Mouse (Mus musculus): Measurements from ENCODE around the gene Magi2. TPM values are rescaled to one million over a fixed set of nuclear protein-coding genes. Genes with fewer than 3 reads are reported as not detected.

Gene Magi2
- polyA plus RNA-seq, 1 experiment from 2014 or later = 9.3 TPM

GRCm38 (mm10) chr5:19908706-19909060 lies 681.8 kb downstream of the Magi2 start:
- H3K9ac ChIP-seq (ENCODE audit: low read depth, low read length) = no peak overlapping the region
- 2% methylated on average over 5 of the region's 5 CpGs for WGBS
- H3K4me3 ChIP-seq (ENCODE audit: low read length) = peak overlapping the region; percentile 34
- H3K27ac ChIP-seq (ENCODE audit: low read depth, low read length) = no peak overlapping the region
- ATAC-seq (ENCODE audit: low FRiP score, low TSS enrichment) = no peak
- no peaks in the 10 kb centered on the region for H3K9me3 ChIP-seq (ENCODE audit: control insufficient read depth, low read length)
- H3K27me3 ChIP-seq (ENCODE audit: control insufficient read depth, insufficient read depth, low read length) = peaks cover 10% of the 10 kb centered on the region; the same call in 1 of the 2 replicates
- H3K4me1 ChIP-seq (ENCODE audit: control insufficient read depth, insufficient read depth, low read length) = no peaks in the 10 kb centered on the region; the same call in 1 of the 2 replicates
- H3K36me3 ChIP-seq (ENCODE audit: control insufficient read depth, insufficient read depth, low read length) = no peaks in the 10 kb centered on the region
- peak overlapping the region; percentile 62 for H3K4me2 ChIP-seq (replicated peaks; ENCODE audit: low read depth, low read length)

GRCm38 (mm10) chr5:19909071-19909470 lies 682.2 kb downstream of the Magi2 start:
- no peak overlapping the region for H3K27ac ChIP-seq (ENCODE audit: low read depth, low read length)
- no peaks in the 10 kb centered on the region for H3K36me3 ChIP-seq (ENCODE audit: control insufficient read depth, insufficient read depth, low read length)
- H3K4me3 ChIP-seq (ENCODE audit: low read length) = peak overlapping the region; percentile 34
- H3K27me3 ChIP-seq (ENCODE audit: control insufficient read depth, insufficient read depth, low read length) = peaks cover 10% of the 10 kb centered on the region; the same call in 1 of the 2 replicates
- 4% methylated on average over 11 of the region's 11 CpGs for WGBS
- no peaks in the 10 kb centered on the region; the same call in 1 of the 2 replicates for H3K4me1 ChIP-seq (ENCODE audit: control insufficient read depth, insufficient read depth, low read length)
- no peak for ATAC-seq (ENCODE audit: low FRiP score, low TSS enrichment)
- no peak overlapping the region for H3K9ac ChIP-seq (ENCODE audit: low read depth, low read length)
- no peaks in the 10 kb centered on the region for H3K9me3 ChIP-seq (ENCODE audit: control insufficient read depth, low read length)
- peak overlapping the region; percentile 62 for H3K4me2 ChIP-seq (replicated peaks; ENCODE audit: low read depth, low read length)

DNA sequence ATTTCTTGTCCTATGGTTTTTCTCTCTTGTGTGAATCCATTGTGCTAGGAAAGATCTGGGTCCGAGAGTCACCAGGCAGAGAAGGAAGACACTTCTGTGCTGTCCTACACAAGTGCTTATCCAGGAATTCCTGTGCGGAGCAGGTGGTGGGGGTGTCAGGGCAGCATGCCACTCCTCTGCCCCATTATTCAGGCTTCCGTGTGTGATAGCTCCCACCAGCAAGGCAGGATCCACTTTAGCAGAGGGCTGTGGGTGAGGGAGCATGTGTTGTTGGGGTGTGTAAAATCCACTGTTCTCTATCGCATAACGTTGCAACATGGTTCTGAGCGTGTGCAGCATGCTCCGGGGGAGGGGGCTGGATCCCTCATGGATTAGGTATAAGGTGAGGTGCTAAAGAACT lies 682.8 kb downstream of the Magi2 start:
- no peak for ATAC-seq (ENCODE audit: low FRiP score, low TSS enrichment)
- peaks cover 10% of the 10 kb centered on the region; the same call in 1 of the 2 replicates for H3K27me3 ChIP-seq (ENCODE audit: control insufficient read depth, insufficient read depth, low read length)
- H3K27ac ChIP-seq (ENCODE audit: low read depth, low read length) = no peak overlapping the region
- no peaks in the 10 kb centered on the region for H3K36me3 ChIP-seq (ENCODE audit: control insufficient read depth, insufficient read depth, low read length)
- no peak overlapping the region for H3K4me3 ChIP-seq (ENCODE audit: low read length)
- 74% methylated on average over 7 of the region's 7 CpGs for WGBS
- H3K9me3 ChIP-seq (ENCODE audit: control insufficient read depth, low read length) = no peaks in the 10 kb centered on the region
- no peaks in the 10 kb centered on the region; the same call in 1 of the 2 replicates for H3K4me1 ChIP-seq (ENCODE audit: control insufficient read depth, insufficient read depth, low read length)
- no peak overlapping the region for H3K4me2 ChIP-seq (replicated peaks; ENCODE audit: low read depth, low read length)
- H3K9ac ChIP-seq (ENCODE audit: low read depth, low read length) = no peak overlapping the region

DNA sequence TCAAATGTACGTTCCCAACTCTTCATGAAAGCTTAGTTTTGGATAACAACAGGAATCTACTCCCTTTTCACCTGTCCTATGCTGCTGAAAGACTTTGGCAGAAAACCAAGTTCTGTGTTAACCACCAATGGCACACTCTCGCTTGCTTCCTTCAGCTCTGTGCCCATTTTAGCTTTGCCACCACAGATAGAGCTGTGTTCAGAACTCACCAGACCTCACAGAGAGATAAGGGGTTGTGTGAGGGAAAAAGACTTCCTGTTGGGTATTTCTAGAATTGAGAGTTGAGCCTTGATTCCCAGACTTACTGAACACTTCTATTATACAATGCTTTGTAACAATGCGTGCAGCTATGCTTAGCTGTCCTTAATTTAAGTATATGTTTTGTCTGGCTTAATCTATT lies 705.3 kb downstream of the Magi2 start:
- H3K36me3 ChIP-seq (ENCODE audit: control insufficient read depth, insufficient read depth, low read length) = no peaks in the 10 kb centered on the region
- H3K4me2 ChIP-seq (replicated peaks; ENCODE audit: low read depth, low read length) = no peak overlapping the region
- no peaks in the 10 kb centered on the region for H3K27me3 ChIP-seq (ENCODE audit: control insufficient read depth, insufficient read depth, low read length)
- no peak overlapping the region for H3K9ac ChIP-seq (ENCODE audit: low read depth, low read length)
- H3K4me3 ChIP-seq (ENCODE audit: low read length) = no peak overlapping the region
- 84% methylated on average over 3 of the region's 3 CpGs for WGBS
- no peaks in the 10 kb centered on the region for H3K4me1 ChIP-seq (ENCODE audit: control insufficient read depth, insufficient read depth, low read length)
- H3K27ac ChIP-seq (ENCODE audit: low read depth, low read length) = no peak overlapping the region
- no peak for ATAC-seq (ENCODE audit: low FRiP score, low TSS enrichment)
- H3K9me3 ChIP-seq (ENCODE audit: control insufficient read depth, low read length) = no peaks in the 10 kb centered on the region

DNA sequence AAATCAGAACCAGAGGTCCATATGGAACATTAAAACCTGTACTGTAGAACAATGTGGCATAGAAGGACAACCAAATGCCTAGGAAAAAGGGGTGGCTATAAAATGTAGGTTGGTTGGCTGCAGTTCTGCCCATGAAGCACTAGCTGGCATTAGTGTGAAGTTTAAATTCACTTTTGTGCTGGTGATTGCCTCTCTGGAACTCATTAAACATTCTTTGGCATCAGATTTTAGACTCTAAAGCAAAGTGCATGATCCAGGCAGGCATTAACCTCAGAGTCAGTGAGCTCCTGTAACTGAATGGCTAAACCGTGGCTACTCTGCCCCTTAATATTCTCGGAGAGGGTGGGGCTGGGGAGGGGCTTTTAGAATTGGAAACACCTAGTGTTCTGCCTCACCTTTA lies 706.4 kb downstream of the Magi2 start:
- H3K9me3 ChIP-seq (ENCODE audit: control insufficient read depth, low read length) = no peaks in the 10 kb centered on the region
- no peaks in the 10 kb centered on the region for H3K4me1 ChIP-seq (ENCODE audit: control insufficient read depth, insufficient read depth, low read length)
- H3K4me2 ChIP-seq (replicated peaks; ENCODE audit: low read depth, low read length) = no peak overlapping the region
- H3K27me3 ChIP-seq (ENCODE audit: control insufficient read depth, insufficient read depth, low read length) = no peaks in the 10 kb centered on the region
- no peak for ATAC-seq (ENCODE audit: low FRiP score, low TSS enrichment)
- no peak overlapping the region for H3K9ac ChIP-seq (ENCODE audit: low read depth, low read length)
- no peak overlapping the region for H3K27ac ChIP-seq (ENCODE audit: low read depth, low read length)
- no peaks in the 10 kb centered on the region for H3K36me3 ChIP-seq (ENCODE audit: control insufficient read depth, insufficient read depth, low read length)
- no peak overlapping the region for H3K4me3 ChIP-seq (ENCODE audit: low read length)
- WGBS = 70% methylated on average over 2 of the region's 2 CpGs

DNA sequence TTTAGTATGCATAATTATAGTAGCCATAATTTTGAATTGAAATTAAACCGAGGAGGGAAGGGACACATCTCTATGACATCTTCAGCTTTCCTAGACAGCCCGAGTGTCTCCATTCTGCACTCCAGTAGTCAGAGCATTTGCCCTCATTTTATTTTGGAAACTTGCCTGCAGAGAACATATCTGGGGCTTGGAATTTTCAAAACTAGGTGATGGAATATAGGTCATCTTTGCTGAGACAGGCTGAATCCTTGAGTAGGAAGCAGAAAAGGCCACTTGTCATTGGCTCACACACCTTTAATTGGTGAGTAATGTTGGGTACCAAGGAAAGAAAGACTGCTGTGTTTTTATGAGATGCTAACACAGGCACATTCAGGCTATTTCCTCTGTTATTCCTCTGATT lies 724.3 kb downstream of the Magi2 start:
- ATAC-seq (ENCODE audit: low FRiP score, low TSS enrichment) = no peak

GRCm38 (mm10) chr5:19964113-19964512 lies 737.3 kb downstream of the Magi2 start:
- Histone ChIP-seq H3K27ac (ENCODE audit: low read depth, low read length) (no peak overlapping the region), H3K9me3 (ENCODE audit: control insufficient read depth, low read length) (no peaks in the 10 kb centered on the region), H3K9ac (ENCODE audit: low read depth, low read length) (no peak overlapping the region), H3K4me2 (replicated peaks; ENCODE audit: low read depth, low read length) (no peak overlapping the region), H3K36me3 (ENCODE audit: control insufficient read depth, insufficient read depth, low read length) (no peaks in the 10 kb centered on the region), H3K27me3 (ENCODE audit: control insufficient read depth, insufficient read depth, low read length) (no peaks in the 10 kb centered on the region), H3K4me3 (ENCODE audit: low read length) (no peak overlapping the region), H3K4me1 (ENCODE audit: control insufficient read depth, insufficient read depth, low read length) (no peaks in the 10 kb centered on the region)
- WGBS = 87% methylated on average over 1 of the region's 1 CpGs
- ATAC-seq (ENCODE audit: low FRiP score, low TSS enrichment) = no peak

More for the DNA sequence above, 724.3 kb downstream of the Magi2 start:
- Histone ChIP-seq H3K4me2 (replicated peaks; ENCODE audit: low read depth, low read length) (no peak overlapping the region), H3K36me3 (ENCODE audit: control insufficient read depth, insufficient read depth, low read length) (no peaks in the 10 kb centered on the region), H3K9ac (ENCODE audit: low read depth, low read length) (no peak overlapping the region), H3K27ac (ENCODE audit: low read depth, low read length) (no peak overlapping the region), H3K27me3 (ENCODE audit: control insufficient read depth, insufficient read depth, low read length) (no peaks in the 10 kb centered on the region), H3K4me1 (ENCODE audit: control insufficient read depth, insufficient read depth, low read length) (no peaks in the 10 kb centered on the region), H3K4me3 (ENCODE audit: low read length) (no peak overlapping the region), H3K9me3 (ENCODE audit: control insufficient read depth, low read length) (no peaks in the 10 kb centered on the region)
- 79% methylated on average over 2 of the region's 2 CpGs for WGBS

- 88% methylated on average over 2 of the region's 2 CpGs for WGBS
Measured at GRCm38 (mm10) chr5:19972736-19973135, 745.9 kb downstream of the Magi2 start.

DNA sequence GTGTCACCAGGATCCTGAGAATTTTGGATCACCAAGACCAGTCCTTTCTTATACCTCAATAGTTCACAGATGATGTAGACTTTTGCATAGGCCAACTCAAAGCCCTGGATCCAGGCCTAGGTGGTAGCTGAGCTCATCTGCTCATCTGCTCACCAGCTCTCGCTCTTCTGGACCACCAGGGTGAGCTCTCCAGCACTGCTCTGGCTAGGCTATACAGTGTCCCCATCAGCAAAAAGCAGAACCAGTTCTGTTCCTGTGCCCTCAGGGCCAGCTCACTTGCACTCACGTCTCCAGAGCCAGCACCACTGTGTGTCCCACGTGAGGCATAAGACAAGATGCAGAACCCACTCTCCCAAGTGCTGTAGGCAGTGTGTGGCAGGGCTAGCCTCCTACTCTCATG lies 747.0 kb downstream of the Magi2 start:
- Histone ChIP-seq H3K4me1 (ENCODE audit: control insufficient read depth, insufficient read depth, low read length) (no peaks in the 10 kb centered on the region), H3K4me3 (ENCODE audit: low read length) (no peak overlapping the region), H3K9ac (ENCODE audit: low read depth, low read length) (no peak overlapping the region), H3K36me3 (ENCODE audit: control insufficient read depth, insufficient read depth, low read length) (no peaks in the 10 kb centered on the region), H3K9me3 (ENCODE audit: control insufficient read depth, low read length) (no peaks in the 10 kb centered on the region), H3K27ac (ENCODE audit: low read depth, low read length) (no peak overlapping the region), H3K27me3 (ENCODE audit: control insufficient read depth, insufficient read depth, low read length) (no peaks in the 10 kb centered on the region), H3K4me2 (replicated peaks; ENCODE audit: low read depth, low read length) (no peak overlapping the region)
- no peak for ATAC-seq (ENCODE audit: low FRiP score, low TSS enrichment)
- WGBS = 88% methylated on average over 3 of the region's 3 CpGs

More at GRCm38 (mm10) chr5:19972736-19973135, 745.9 kb downstream of the Magi2 start:
- Histone ChIP-seq H3K27ac (ENCODE audit: low read depth, low read length) (no peak overlapping the region), H3K27me3 (ENCODE audit: control insufficient read depth, insufficient read depth, low read length) (no peaks in the 10 kb centered on the region), H3K9ac (ENCODE audit: low read depth, low read length) (no peak overlapping the region), H3K36me3 (ENCODE audit: control insufficient read depth, insufficient read depth, low read length) (no peaks in the 10 kb centered on the region), H3K4me3 (ENCODE audit: low read length) (no peak overlapping the region), H3K9me3 (ENCODE audit: control insufficient read depth, low read length) (no peaks in the 10 kb centered on the region), H3K4me1 (ENCODE audit: control insufficient read depth, insufficient read depth, low read length) (no peaks in the 10 kb centered on the region), H3K4me2 (replicated peaks; ENCODE audit: low read depth, low read length) (no peak overlapping the region)
- ATAC-seq (ENCODE audit: low FRiP score, low TSS enrichment) = no peak
